Mouse (Mus musculus) frontal cortex, adult 2 months (tissue): ENCODE measurements around the gene Mrc1. TPM values are rescaled to one million over a fixed set of nuclear protein-coding genes. Genes with fewer than 3 reads are reported as not detected.

Experiments used
- DNase-seq, 2 experiments: peaks; one replicate each; pipeline ENCODE4 v3.0.0; 2022; ENCODE audit warnings: low spot score in 1 of 2; ENCODE audit errors: extremely low spot score in 1 of 2
- polyA plus RNA-seq: library from polyadenylated mRNA; depleted of rRNA; stranded (reverse); fragments of >200 nt; gene quantifications from 2 replicates; pipeline ENCODE4 v1.2.3, GENCODE M21; 2012

The Mrc1 gene
- polyA plus RNA-seq, 1 experiment: 2.6 TPM

DNA sequence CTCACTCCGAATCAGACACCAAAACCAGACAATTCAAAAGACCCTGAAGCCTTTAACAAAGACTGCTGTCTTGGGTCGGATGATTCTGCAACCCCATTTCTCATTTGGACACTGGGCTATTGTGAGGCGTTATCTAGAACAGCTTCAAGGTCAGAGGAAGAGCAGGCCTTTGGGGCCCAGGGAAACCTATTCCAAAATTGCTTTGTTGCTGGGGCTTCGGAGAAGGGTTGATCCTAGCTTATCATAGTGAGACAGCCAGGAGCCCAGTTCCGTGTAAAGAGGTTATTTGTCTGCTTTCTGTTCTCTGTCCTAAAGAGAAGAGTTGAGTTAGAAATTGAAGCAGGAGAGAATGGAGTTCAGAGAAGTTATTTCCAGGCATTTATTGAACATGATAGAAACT is 10.0 kb downstream of the Mrc1 start:
- no peak for DNase-seq

DNA sequence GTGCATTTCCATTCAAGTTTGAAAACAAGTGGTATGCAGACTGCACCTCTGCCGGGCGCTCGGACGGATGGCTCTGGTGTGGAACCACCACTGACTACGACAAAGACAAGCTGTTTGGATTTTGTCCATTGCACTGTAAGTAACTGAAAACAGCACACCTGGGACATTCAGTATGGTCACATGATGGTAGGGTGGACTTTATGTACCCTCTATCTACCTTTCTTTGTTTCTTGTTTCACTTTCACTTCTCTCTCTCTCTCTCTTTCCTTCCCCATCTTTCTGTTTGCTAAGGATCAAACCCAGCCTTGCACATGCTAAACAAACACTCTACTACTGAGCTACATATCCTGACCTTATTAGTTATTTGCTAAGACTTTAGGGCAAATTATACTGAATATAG is 15.0 kb downstream of the Mrc1 start:
- DNase-seq: no peak

DNA sequence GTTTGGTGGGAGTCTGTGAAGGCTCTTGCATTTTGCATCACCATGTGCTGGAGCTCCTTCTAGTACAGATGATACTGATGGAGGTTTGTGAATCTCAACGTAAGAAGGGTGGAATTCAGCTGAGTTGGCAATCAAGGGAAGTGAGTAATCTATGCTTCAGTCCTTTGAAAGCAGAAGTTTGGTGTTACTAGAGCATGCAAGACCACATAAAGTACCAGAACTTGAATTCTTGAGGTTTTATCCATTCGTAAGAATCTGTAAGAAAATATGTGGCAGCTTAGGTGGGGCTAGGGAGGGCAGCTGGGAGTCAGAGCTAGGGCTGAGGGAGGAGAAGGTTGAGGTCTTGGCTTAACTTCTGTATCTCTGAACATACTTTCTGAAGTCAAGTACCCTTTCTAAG is 15.5 kb downstream of the Mrc1 start:
- DNase-seq: no peak

DNA sequence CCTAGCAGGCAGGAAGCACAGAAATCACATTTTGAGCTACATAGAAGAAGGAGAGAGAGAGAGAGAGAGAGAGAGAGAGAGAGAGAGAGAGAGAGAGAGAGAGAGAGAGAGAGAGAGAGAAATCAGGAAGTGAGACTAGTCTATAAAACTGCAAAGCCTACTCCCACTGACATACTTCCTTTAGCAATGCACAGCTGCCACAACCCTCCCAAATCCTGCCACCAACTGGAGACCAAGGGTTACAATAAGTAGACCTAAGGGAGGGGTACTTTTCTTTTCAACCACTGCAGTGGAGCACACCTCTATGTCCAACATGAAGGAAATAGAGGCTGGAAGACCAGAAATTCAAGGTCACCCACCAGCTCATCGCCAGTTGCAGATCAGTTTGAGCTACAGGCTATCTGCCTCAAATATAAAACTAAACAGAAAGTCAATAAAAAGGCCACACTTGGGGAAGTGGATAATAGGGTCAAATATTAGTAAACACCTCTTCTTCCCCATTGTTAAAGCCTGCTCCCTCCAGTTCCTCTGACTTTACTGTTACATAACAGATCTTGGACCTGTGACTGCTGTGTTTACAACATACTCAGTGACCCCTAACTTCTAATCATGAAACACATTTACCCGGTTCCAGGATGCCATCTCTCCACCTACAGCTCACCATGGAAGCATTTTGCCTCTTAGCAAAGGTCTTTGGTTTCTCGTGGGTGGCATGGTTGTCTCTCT is 20.8 kb downstream of the Mrc1 start:
- no peak for DNase-seq

DNA sequence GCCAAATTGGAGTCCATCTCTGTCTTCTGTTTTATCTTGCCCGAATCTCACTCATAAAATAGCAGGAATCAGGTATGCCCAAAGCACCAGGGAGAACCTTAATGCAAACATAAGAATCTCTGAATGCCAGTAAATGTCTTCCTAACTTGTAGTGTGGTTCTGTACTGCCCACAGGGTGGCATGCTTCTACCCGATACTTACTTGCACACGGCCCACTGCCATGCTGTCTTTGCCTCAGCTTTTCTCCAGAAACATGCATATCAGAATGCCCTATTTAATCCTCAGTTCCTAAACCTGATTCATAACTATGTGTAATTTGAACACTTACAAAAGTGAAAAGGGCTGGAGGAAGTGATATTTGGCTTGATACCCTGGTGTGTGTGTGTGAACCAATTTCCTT is 22.7 kb downstream of the Mrc1 start:
- no peak for DNase-seq

DNA sequence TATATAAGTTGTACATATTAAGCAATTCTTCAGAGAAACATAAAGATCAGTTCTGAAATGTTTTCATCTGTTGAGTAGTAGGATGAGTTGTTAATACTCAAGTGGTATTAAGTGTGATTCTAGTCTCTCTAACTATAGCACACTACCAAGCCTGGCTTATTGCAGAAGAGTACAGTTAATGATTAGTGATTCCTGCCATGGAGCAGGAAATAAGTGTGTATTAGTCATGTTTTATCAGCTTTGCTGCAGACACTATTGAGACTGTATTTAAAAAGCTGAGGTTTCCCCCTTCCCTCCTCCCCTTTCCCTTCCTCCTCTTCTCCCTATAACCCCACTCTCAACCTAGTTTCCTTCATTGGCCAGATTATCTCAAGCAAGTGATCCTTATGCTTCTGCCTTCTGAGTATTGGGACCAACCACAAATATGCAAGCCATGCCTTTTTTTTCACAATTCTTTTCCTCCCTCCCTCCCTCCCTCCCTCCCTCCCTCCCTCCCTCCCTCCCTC is 29.2 kb downstream of the Mrc1 start:
- no peak for DNase-seq

DNA sequence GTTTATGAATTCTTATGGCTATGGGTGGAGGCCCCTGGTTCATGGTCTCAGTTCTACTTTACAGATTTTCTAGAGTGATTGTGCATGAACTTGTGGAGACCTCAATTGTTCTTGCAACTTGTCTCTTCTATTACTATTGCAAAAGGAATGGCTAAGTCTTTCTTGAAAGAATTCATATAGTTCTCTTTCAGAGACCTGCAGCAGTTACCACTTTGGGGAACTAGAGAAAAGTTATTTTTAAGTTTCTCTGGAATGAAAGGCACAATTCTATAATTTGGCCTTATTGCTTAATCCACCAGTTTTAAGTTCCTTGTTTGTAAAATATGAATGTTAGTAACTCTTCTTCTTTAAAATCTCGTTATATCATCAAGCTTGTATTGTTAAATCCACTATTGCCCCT is 32.9 kb downstream of the Mrc1 start:
- no peak for DNase-seq

DNA sequence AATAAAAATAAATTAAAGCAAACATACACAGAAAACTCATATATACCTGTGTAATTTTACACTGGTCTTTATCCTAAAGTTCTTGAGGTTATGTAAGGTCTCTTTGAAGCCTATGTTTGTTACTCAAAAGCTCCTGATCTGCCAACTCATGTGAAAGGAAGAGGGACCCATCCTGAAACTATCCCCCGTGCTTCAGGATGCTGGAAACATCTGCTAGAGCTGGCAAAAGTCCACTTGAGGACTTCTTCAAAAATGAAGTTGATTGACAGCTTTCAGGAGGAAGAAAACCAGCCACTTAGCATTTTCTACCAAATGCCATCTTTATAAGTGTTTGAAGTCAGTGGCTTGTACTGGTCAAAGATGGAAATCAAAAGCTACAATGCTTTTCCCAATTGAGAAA is 40.0 kb downstream of the Mrc1 start:
- no peak for DNase-seq

DNA sequence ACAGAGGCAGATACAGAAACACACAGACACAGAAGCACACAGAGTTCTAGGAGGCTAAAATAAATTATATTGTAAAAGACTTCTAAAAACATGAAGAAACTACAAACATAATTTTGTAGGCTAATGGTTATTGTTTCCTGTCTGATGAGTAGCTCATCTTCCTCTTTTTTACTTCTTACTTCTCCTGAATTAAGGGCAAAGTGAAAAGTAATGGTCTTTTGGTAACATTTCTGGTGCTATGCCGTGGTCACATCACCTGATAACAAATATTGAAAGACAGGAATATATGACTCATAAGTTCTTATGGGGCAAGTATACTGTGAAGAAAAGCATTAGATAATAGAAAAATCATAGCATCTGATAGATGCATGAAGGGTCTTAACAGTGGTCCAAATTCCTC is 42.9 kb downstream of the Mrc1 start:
- no peak for DNase-seq

DNA sequence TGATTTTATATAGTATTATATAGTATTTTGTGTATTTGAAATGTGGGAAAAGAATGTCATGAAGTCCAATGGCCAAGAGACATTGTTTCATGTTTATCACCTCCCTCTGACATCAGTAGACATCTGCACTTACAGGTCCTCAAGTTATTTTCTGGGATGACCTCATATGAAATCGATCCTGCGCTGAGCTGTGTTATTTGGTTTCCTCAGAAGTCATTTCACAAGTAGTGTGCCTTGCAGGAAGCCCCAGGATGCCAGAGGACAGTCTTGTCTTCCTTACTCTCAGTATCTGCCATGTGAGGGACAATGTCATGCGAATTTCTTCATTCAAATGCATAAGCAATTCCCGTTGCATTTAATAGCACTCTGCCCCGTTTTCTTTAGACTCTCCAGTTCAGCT is 46.6 kb downstream of the Mrc1 start:
- no peak for DNase-seq

DNA sequence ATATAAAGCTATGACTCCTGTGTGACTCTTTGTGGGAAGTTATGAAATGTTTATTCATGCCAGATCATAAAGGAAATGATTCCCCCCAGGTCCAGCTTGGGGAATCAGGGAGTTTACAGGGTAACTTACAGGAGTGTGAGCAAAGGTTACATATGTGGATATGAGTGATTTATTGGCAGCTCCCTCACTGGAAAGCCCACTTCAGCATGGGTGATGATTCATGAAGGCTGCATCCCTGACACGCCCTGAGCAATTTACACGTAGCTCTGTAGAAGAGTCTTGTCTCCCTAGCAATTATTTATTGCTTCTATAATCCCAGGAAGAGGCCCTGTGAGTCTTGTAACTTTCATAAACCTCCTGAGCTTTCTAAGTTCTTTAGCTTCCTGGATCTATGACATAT is 50.1 kb downstream of the Mrc1 start:
- no peak for DNase-seq

DNA sequence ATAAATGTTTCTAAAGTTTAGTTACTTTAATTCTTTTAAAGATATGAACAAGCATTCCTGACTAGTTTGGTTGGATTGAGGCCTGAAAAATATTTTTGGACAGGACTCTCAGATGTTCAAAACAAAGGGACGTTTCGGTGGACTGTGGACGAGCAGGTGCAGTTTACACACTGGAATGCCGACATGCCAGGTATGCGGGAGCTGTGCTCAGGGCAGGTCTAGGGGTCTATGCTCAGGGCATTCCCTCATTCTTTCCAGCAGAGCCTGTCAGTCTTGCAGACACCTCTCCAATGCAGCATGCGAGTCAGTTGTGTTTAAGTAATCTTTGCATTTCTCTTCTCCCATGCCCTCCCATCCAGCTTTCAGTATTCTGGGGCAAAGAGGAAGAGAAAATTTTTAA is 50.6 kb downstream of the Mrc1 start:
- DNase-seq: no peak

DNA sequence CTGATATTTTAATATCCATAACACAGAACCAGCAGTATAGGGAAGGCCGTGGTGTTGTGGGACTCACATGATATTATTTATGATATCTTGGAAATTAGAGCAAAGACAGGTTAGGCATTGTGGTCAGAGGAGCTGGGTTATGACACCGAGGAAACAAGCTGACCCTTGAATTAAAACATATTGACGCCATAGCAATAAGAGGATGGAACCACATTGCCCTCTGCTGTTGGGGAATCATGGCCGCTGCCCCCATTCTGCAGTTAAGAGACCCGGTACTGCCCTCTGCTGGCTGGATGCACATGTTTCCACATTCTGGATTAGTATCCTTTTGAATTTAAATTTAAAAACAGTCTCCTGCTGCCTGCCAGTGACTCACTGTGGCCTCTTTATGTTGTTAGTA is 66.1 kb downstream of the Mrc1 start:
- DNase-seq: peak; percentile 70 to 95

DNA sequence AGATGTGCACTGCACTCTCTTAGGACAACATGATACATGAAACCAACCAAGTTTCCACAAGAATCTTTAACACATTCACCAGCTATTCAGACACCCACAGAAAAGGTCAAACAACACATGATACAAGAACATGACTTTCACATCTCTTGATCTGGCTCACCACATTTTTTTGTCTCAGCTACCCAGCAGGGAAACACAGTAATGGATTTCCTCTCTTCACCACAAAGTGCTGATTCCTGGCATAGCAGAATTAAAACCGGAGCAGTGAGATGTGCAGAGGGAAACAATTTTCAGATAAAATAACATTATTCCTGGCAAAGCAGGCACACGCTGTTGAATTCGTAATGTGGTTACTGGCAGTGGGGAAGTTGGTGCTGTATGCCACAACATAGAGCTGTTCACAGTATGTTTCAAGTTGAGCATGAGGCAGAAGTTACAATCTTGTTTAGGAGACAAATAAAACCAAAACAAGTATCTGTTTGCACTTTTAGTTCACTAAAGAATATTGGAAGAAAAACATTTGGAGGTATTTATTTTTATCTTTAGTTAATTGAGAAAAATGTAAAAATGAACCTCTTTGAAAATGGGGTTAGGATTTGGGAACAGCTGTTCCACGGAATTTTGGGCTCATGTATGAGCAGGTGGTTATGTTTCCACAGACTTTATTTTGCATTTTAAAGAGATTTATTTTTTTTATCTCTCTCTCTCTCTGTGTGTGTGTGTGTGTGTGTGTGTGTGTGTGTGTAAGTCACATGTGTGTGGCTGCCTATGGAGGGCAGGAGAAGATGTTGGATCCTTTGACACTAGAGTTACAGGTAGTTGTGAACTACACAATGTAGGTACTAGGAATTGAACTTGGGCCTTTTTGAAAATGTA is 83.6 kb downstream of the Mrc1 start:
- peak in 1 of 2 experiments; percentile 10 for DNase-seq

DNA sequence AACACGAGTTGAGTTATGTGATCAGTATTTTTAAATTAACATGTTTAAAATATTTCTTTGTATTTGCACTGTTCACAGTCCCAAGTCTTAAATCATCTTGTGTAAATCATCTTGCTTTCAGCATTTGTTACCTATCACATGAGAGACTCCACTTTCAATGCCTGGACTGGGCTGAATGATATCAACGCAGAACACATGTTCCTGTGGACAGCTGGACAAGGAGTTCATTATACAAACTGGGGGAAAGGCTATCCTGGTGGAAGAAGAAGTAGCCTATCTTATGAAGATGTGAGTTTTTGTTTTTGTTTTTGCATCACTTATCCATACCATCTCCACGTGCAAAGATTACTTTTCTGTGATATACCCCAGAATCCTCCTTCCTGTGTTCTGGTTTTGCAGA is 85.9 kb downstream of the Mrc1 start:
- no peak for DNase-seq

DNA sequence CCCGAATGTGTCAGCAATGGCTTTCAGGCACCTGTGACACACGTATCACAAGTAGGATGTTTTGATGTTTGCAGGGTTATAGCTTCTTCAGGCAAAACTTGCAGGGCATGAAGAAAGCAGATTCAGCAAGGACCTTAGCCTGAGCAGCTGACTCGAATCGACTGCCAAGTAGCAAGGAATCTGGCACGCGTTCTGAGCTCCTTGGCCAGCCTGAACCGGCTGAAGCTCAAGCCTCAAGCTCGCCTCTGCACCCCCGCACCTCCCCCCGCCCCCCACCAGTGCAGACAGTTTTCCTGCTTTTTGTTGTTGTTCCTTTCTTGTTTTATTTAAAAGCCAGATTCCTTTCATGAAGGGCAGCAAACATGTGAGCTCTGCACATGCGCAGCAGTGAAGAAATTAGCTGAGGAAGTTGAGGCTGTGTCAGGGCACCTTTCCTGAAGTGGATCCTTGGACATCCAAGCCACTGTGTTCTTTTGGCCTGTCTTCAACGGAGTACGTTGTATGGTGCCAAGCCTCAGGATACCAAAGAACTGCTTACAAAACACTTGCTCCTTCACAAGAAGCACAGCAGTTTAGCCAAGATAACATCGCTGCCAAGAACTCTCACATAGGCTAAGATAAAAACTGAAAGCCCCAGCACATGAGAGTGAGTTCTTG is 112.6 kb downstream of the Mrc1 start:
- peak; percentile 37 to 70 for DNase-seq

DNA sequence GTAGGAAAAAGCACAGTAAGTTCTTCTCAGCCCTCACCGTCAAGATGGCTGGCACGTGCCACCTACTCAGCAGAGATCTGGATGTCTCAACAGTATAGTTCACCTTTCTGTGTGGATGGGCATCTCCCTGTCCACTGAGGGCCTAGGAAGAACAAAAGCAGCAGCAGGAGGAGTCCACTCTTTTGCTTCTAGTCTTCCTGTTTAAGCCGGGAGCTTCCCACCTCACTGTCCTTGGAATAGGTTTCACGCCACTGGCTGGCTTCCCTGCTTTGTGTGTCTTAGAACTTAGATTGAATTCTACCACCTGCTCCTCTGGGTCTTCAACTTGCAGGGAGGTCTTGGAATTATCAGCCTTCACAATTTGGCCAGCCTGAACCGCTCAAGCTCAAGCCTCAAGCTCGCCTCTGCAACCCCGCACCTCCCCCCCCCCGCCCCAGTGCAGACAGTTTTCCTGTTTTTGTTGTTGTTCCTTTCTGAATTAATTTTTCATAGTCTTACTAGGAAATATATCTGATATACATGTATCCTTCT is 113.2 kb downstream of the Mrc1 start:
- no peak for DNase-seq
